8 mouse cellular contexts compared by ENCODE assay signal in the genomic region with DNA sequence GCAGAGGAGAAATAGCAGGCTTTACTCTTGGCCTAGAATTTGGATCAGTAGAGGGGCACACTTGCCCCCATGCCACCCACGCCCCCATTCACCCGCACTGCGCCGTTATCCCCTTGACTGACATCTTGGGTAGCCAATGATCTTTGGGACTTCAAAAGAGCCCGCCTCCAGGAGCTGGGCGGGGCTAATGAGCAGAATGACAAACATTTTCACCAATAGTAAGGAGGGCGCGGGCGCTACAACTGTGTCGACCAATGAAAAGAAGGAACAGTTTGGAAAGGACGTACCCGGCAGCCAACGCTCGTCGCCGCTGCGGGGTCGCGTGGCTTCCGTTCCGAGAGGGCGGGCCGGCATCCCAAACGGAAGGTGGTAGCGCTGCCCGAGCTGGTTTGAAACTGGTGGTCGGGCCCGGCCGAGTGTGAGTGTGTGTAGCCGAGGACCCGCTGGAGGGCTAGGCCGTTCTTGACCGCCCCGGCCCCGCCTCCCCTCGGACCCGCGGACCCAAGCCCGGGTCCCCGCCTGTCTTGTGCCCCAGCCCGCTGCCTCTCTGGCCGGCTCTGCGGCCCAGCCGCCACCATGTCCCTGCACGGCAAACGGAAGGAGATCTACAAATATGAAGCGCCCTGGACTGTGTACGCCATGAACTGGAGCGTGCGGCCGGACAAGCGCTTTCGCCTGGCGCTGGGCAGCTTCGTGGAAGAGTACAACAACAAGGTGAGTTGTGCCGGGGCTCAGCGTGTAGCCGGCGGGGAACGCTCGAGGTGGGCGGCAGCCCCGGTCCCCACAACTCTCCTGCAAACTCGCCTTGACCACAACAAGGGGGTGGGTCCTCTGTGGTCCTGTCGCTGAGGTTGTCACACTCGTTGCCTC. TPM values are rescaled to one million over a fixed set of nuclear protein-coding genes. Genes with fewer than 3 reads are reported as not detected.
DNase-seq lines count a peak whose midpoint lies in the region; ATAC-seq lines count a peak whose summit lies in the region.

A gene (plus strand): TSS at position 325 of the 870 bp plus-strand sequence.

- peak within 1 kb of the TSS; percentile 98 for H3K4me2 ChIP-seq in lung, embryonic 16.5 days (ENCODE audit: low read depth, low read length)

- DNase-seq in MEL-GATA-1-ER (ENCODE audit: extremely low read depth, low read depth) = peak; percentile 91
- peak; percentile 100 for DNase-seq in cerebellum, adult 8-10 months
- DNase-seq in forelimb bud, embryonic 11.5 days (ENCODE audit: low read depth, low spot score) = peak; percentile 98
- DNase-seq in layer of hippocampus, adult 9-10 months (ENCODE audit: low spot score) = peak; percentile 100
- peak; percentile 98 for DNase-seq in ovary, postnatal 10 days (ENCODE audit: low spot score)
- DNase-seq in thymus, postnatal 10 days (ENCODE audit: low spot score in 2 of 2) = peak; percentile 96 to 97

- peak within 1 kb of the TSS; percentile 92 for H3K9ac ChIP-seq in lung, embryonic 16.5 days (ENCODE audit: low read length)

- H3K4me1 ChIP-seq in lung, embryonic 16.5 days (replicated peaks; ENCODE audit: control insufficient read depth, insufficient read depth, low read length) = peaks cover 12% of the 10 kb centered on the region

- H3K27me3 ChIP-seq in lung, embryonic 16.5 days (ENCODE audit: control insufficient read depth, insufficient read depth, low read depth, low read length) = no peaks in the 10 kb centered on the region

- peak within 1 kb of the TSS; percentile 88 for H3K4me3 ChIP-seq in lung, embryonic 16.5 days (ENCODE audit: low read length)

- WGBS in lung, embryonic 16.5 days = under 1% methylated on average over 66 of the region's 66 CpGs

- peak within 1 kb of the TSS; percentile 86 for H3K27ac ChIP-seq in lung, embryonic 16.5 days (ENCODE audit: low read length)

- ATAC-seq in hematopoietic stem cell, adult 5-6 weeks (replicated peaks in 1 of 2; ENCODE audit: insufficient read depth in 1 of 2, low FRiP score in 2 of 2, low TSS enrichment in 1 of 2, low read depth in 1 of 2, poor library complexity in 2 of 2, severe bottlenecking in 2 of 2) = peak; percentile 97 to 98
- peak; percentile 99 for ATAC-seq in lung, embryonic 16.5 days (ENCODE audit: low read depth)

- H3K9me3 ChIP-seq in lung, embryonic 16.5 days (ENCODE audit: control insufficient read depth, low read length) = no peaks in the 10 kb centered on the region

- no peaks in the 10 kb centered on the region for H3K36me3 ChIP-seq in lung, embryonic 16.5 days (ENCODE audit: control insufficient read depth, insufficient read depth, low read length)

RNA-seq across cellular contexts. Expression of the gene that starts here (rescaled TPM):
- 51.7 and 67.6 TPM in 2 replicates for total RNA-seq in hematopoietic stem cell, adult 5-6 weeks (2017)
- 58.8 and 63.4 TPM in 2 replicates for polyA plus RNA-seq in lung, embryonic 16.5 days (2015; fragmentation: Nextera tagmentation; extraction: Ambion mirVana)

Comparison
In these comparisons a context has a peak if more than half of its experiments do, and no peak if none do; other contexts are left out.
1. Peak in every context shown above with its lines: DNase-seq, ATAC-seq, H3K4me3 ChIP-seq and H3K27ac ChIP-seq.